Mouse (Mus musculus): ENCODE results near the gene Gm20532. TPM values are rescaled to one million over a fixed set of nuclear protein-coding genes. Genes with fewer than 3 reads are reported as not detected.

Gene Gm20532
- total RNA-seq, 2 experiments from 2014 or later = not detected

- DNase-seq (ENCODE audit: low spot score in 2 of 2) = no peak
These were observed 14.6 kb upstream of the Gm20532 start for GRCm38 (mm10) chr2:26571826-26572225.

GRCm38 (mm10) chr2:26573396-26573795 is 13.0 kb upstream of the Gm20532 start:
- DNase-seq (ENCODE audit: low spot score in 2 of 2) = peak in 1 of 2 experiments; percentile 64

GRCm38 (mm10) chr2:26573807-26574206 is 12.6 kb upstream of the Gm20532 start:
- no peak for DNase-seq (ENCODE audit: low spot score in 2 of 2)

GRCm38 (mm10) chr2:26574862-26575261 is 11.6 kb upstream of the Gm20532 start:
- DNase-seq (ENCODE audit: low spot score in 2 of 2) = no peak

- no peak for DNase-seq (ENCODE audit: low spot score in 2 of 2)
These were observed 11.1 kb upstream of the Gm20532 start for GRCm38 (mm10) chr2:26575378-26575777.

- DNase-seq (ENCODE audit: low spot score in 2 of 2) = no peak
These were observed 10.6 kb upstream of the Gm20532 start for GRCm38 (mm10) chr2:26575865-26576264.

GRCm38 (mm10) chr2:26576462-26576861 is 10.0 kb upstream of the Gm20532 start:
- no peak for DNase-seq (ENCODE audit: low spot score in 2 of 2)

GRCm38 (mm10) chr2:26578369-26578768 is 8.1 kb upstream of the Gm20532 start:
- DNase-seq (ENCODE audit: low spot score in 2 of 2) = no peak

GRCm38 (mm10) chr2:26579714-26580113 is 6.7 kb upstream of the Gm20532 start, which contains the start of gene Egfl7:
Gene Egfl7, plus strand, starts transcription at chr2:26580014.
- no peak for DNase-seq (ENCODE audit: low spot score in 2 of 2)

- DNase-seq (ENCODE audit: low spot score in 2 of 2) = no peak
These were observed 5.7 kb upstream of the Gm20532 start for GRCm38 (mm10) chr2:26580751-26581150.

- no peak for DNase-seq (ENCODE audit: low spot score in 2 of 2)
These were observed 4.2 kb upstream of the Gm20532 start for GRCm38 (mm10) chr2:26582203-26582602.

- DNase-seq (ENCODE audit: low spot score in 2 of 2) = no peak
These were observed 3.7 kb upstream of the Gm20532 start for GRCm38 (mm10) chr2:26582741-26583140.

- DNase-seq (ENCODE audit: low spot score in 2 of 2) = no peak
These were observed 2.8 kb upstream of the Gm20532 start for GRCm38 (mm10) chr2:26583640-26584039.

- DNase-seq (ENCODE audit: low spot score in 2 of 2) = no peak
These were observed 726 bp upstream of the Gm20532 start for GRCm38 (mm10) chr2:26585713-26586112.

GRCm38 (mm10) chr2:26587044-26587405 is 586 bp downstream of the Gm20532 start:
- DNase-seq (ENCODE audit: low spot score in 2 of 2) = no peak

- no peak for DNase-seq (ENCODE audit: low spot score in 2 of 2)
These were observed 2.1 kb downstream of the Gm20532 start for GRCm38 (mm10) chr2:26588573-26588972.

GRCm38 (mm10) chr2:26589284-26589683 is 2.8 kb downstream of the Gm20532 start:
- DNase-seq (ENCODE audit: low spot score in 2 of 2) = no peak

GRCm38 (mm10) chr2:26590282-26590681 is 3.8 kb downstream of the Gm20532 start:
- DNase-seq (ENCODE audit: low spot score in 2 of 2) = no peak

GRCm38 (mm10) chr2:26590962-26591361 is 4.5 kb downstream of the Gm20532 start:
- no peak for DNase-seq (ENCODE audit: low spot score in 2 of 2)

GRCm38 (mm10) chr2:26591416-26591815 is 5.0 kb downstream of the Gm20532 start:
- no peak for DNase-seq (ENCODE audit: low spot score in 2 of 2)

- DNase-seq (ENCODE audit: low spot score in 2 of 2) = no peak
These were observed 7.0 kb downstream of the Gm20532 start for GRCm38 (mm10) chr2:26593211-26594021.

GRCm38 (mm10) chr2:26594022-26594346 is 7.5 kb downstream of the Gm20532 start:
- DNase-seq (ENCODE audit: low spot score in 2 of 2) = no peak

GRCm38 (mm10) chr2:26594461-26594933 is 8.1 kb downstream of the Gm20532 start:
- no peak for DNase-seq (ENCODE audit: low spot score in 2 of 2)
